Mouse (Mus musculus) Patski (cell line): ENCODE results near the gene Hsd17b1. TPM values are rescaled to one million over a fixed set of nuclear protein-coding genes. Genes with fewer than 3 reads are reported as not detected.

Source experiments
- ATAC-seq: fragments of 100-300 bp; one replicate; pipeline ENCODE4 v1.8.0; 2021
- CTCF ChIA-PET: fragments of 350-600 bp; sonication (Branson Sonifier 250); formaldehyde crosslinking; loops from one replicate; lab custom pipeline; 2022; ENCODE audit warnings: inconsistent platforms; lab: Charles Lee
- POLR2A ChIA-PET: fragments of 350-600 bp; sonication (Branson Sonifier 250); formaldehyde crosslinking; loops from one replicate; lab custom pipeline; 2022; ENCODE audit warnings: antibody characterized with exemption, inconsistent platforms; lab: Charles Lee
- DNase-seq: peaks from one replicate; pipeline ENCODE4 v3.0.0-alpha.2; 2011; ENCODE audit warnings: low read depth, low spot score
- H3K27me3 ChIP-seq: fragments of 371-371 bp; one replicate; pipeline ENCODE4 v1.5.1; 2021
- CTCF ChIP-seq: fragments of 100-300 bp; IDR thresholded peaks from one replicate; pipeline ENCODE4 v1.5.1; 2021
- in situ Hi-C: fragments of 300-500 bp; cut with MboI; formaldehyde crosslinking; loops from 3 replicates; pipeline ENCODE4 v1.11.1; 2018; ENCODE audit warnings: low pct_unique_long_range_greater_than_20kb, mixed read lengths
- polyA plus RNA-seq: library from polyadenylated mRNA; unstranded; gene quantifications from one replicate; pipeline ENCODE4 v1.2.3, GENCODE M21; 2021

Gene Hsd17b1
- polyA plus RNA-seq, 1 experiment from 2014 or later, result 0.83 TPM

DNA sequence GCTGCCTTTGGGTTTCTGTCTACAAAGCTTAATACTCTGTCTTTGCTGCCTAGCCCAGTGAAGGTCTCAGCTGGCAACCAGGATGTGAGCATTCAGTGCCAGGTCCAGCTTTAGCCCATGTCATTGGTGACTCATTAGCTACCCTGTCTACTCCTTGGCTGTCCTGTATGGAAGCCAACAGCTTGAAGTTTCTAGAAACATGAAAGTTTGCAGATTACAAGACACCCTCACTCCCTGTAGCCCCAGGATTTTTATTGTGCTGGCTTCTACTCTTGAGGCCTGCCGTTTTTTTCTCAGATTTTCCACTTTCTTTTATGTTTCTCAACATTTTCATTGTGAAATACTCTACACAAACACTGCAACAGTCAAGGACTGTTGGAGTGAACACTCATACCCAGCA is 11.7 kb downstream of the Hsd17b1 start:
- ChIA-PET POLR2A (no interaction called here), CTCF (interaction anchor here (1.1 to 1.3 kb wide), 2 partner anchors 15 to 87 kb away, joined by 3 read pairs; no protein-coding TSS in a partner anchor)
- in situ Hi-C loops, result no loop called here
- DNase-seq (no peak), ATAC-seq (no peak)
- H3K27me3 ChIP-seq, result no peaks in the 10 kb centered on the region
- TF ChIP-seq CTCF, result no peak

DNA sequence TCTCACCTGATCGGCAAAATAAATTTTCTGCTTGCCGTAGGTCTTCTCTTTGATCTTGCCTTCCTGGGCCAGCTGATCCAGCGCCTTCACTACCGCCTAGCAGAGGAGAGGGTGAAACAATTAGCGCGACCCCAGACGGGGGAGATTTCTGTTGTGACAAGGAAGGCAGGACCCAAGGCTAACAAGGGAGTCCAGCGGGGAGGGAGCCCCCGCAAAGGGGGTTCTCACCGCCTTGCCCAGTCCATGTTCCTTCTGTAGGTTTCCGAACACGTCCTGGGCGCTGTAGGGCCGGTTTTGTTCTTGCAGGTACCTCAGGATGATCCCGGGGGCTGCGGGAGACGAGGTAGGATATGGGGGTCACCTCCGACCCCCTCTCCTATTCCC is 16.7 kb downstream of the Hsd17b1 start:
- no peak for TF ChIP-seq CTCF
- POLR2A ChIA-PET, result interaction anchor here (0.9 to 1.8 kb wide), 6 partner anchors 9 to 82 kb away, joined by 3 to 10 read pairs (median 4); partner anchors contain the start of genes Cntnap1, Plekhh3, Retreg3 and Tubg1
- CTCF ChIA-PET, result interaction anchor here (1.2 to 2.6 kb wide), 9 partner anchors 8 to 86 kb away, joined by 3 to 21 read pairs (median 6); partner anchors contain the start of genes Ccr10, Mlx and Plekhh3
- ATAC-seq, result no peak
- in situ Hi-C loops, result no loop called here
- H3K27me3 ChIP-seq, result no peaks in the 10 kb centered on the region
- DNase-seq, result no peak

GRCm38 (mm10) chr11:101095314-101096024 is 17.3 kb downstream of the Hsd17b1 start, which contains the start of gene Psmc3ip:
Psmc3ip (minus strand) TSS chr11:101095436.
- POLR2A ChIA-PET, result interaction anchor here (0.6 to 1.8 kb wide), 9 partner anchors 9 to 344 kb away, joined by 3 to 10 read pairs (median 4); partner anchors contain the start of genes Cntnap1, Plekhh3, Retreg3 and Tubg1
- peak; percentile 89 for ATAC-seq
- CTCF ChIA-PET, result interaction anchor here (0.7 to 2.6 kb wide), 13 partner anchors 9 to 108 kb away, joined by 3 to 21 read pairs (median 4); partner anchors contain the start of genes Ccr10, Mlx, Plekhh3 and Retreg3
- TF ChIP-seq CTCF, result no peak
- in situ Hi-C loops, result no loop called here
- peak; percentile 58 for DNase-seq
- no peaks in the 10 kb centered on the region for H3K27me3 ChIP-seq

DNA sequence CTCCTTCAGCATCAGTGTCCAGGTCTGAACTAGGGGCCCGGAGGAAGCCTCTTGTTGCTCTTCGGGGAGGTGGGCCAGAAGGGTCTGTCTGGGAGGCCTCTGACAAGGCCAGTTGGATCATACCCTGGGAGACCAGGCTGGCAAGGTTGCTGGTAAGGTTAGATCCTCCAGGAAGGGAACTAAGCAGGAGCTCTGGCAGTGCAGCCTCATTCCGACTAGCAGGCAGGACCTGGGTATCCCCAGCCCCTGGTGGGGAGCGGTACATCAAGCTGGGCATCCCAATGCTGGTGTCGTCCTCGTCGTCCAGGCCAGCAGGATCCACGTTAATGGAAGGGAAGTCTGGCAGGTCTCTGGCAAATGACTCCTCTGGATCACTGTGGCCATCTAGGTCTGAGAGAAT is 20.0 kb downstream of the Hsd17b1 start:
- in situ Hi-C loops, result no loop called here
- no peaks in the 10 kb centered on the region for H3K27me3 ChIP-seq
- POLR2A ChIA-PET, result no interaction called here
- ATAC-seq (no peak), DNase-seq (no peak)
- CTCF ChIA-PET, result interaction anchor here (1.2 kb wide), 1 partner anchor 10 kb away, joined by 3 read pairs; no protein-coding TSS in a partner anchor
- no peak for TF ChIP-seq CTCF

DNA sequence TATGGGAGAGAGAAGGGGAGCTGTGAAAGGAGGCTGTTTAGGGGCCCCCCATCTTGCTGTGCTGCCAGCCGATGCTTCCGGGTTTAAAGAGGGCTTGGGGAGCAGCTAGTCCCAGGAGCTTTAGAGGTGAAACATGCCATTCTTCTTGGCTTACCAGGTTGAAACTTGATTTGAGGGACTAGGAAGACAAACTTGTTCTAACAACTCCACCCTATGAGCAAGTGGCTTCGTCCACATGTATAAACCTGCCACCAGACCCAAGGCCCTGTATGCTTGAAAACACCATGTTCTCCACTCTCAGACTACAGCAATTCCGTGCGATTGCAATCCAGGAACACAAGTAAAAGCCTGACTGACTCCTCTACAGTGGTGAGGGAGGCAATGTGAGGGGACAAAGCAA is 24.8 kb downstream of the Hsd17b1 start:
- CTCF ChIA-PET, result interaction anchor here (1.3 kb wide), 1 partner anchor 89 kb away, joined by 3 read pairs; no protein-coding TSS in a partner anchor
- ATAC-seq (no peak), DNase-seq (no peak)
- H3K27me3 ChIP-seq, result no peaks in the 10 kb centered on the region
- in situ Hi-C loops, result no loop called here
- POLR2A ChIA-PET, result no interaction called here
- no peak for TF ChIP-seq CTCF

GRCm38 (mm10) chr11:101109351-101109750 is 31.1 kb downstream of the Hsd17b1 start:
- in situ Hi-C loops, result no loop called here
- DNase-seq (no peak), ATAC-seq (no peak)
- TF ChIP-seq CTCF, result no peak
- no peaks in the 10 kb centered on the region for H3K27me3 ChIP-seq
- ChIA-PET POLR2A (interaction anchor here (1.0 kb wide), 1 partner anchor 14 kb away, joined by 3 read pairs; the partner anchor contains the start of gene Psmc3ip), CTCF (interaction anchor here (0.9 to 1.4 kb wide), 2 partner anchors 61 to 67 kb away, joined by 3 read pairs; partner anchors contain the start of gene Cntnap1)

- DNase-seq (no peak), ATAC-seq (no peak)
- ChIA-PET POLR2A (interaction anchor here (1.1 kb wide), 1 partner anchor 23 kb away, joined by 4 read pairs; no protein-coding TSS in a partner anchor), CTCF (interaction anchor here (0.6 kb wide), 1 partner anchor 316 kb away, joined by 3 read pairs; no protein-coding TSS in a partner anchor)
- in situ Hi-C loops, result no loop called here
- no peaks in the 10 kb centered on the region for H3K27me3 ChIP-seq
- no peak for TF ChIP-seq CTCF
Observed at GRCm38 (mm10) chr11:101110708-101111107, 32.5 kb downstream of the Hsd17b1 start.

GRCm38 (mm10) chr11:101111178-101111577 is 33.0 kb downstream of the Hsd17b1 start:
- CTCF ChIA-PET, result interaction anchor here (0.6 kb wide), 1 partner anchor 316 kb away, joined by 3 read pairs; no protein-coding TSS in a partner anchor
- in situ Hi-C loops, result no loop called here
- no peak for TF ChIP-seq CTCF

DNA sequence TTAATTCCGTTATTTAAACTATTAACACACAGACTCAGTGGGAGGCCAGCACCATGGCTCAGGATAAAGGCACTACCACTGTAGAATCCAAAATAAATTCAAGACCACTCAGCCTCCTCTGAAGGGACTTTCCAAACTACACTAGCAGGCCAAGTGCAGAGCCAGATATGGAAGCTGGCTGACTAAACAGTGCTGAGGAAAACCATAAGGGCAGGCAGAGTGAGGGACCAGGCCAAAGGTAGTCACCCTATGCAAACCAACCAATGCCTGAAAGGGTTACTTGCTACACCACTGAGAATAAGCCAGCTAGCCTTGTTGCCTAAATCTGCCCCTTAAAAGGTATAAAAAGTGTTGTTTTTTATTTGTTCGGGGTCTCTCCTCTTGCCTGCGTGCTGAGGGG is 34.0 kb downstream of the Hsd17b1 start:
- ChIA-PET POLR2A (no interaction called here), CTCF (no interaction called here)
- no peaks in the 10 kb centered on the region for H3K27me3 ChIP-seq
- TF ChIP-seq CTCF, result no peak
- in situ Hi-C loops, result no loop called here
- DNase-seq, result no peak
- ATAC-seq, result no peak

More at GRCm38 (mm10) chr11:101111178-101111577, 33.0 kb downstream of the Hsd17b1 start:
- POLR2A ChIA-PET, result interaction anchor here (1.1 kb wide), 1 partner anchor 23 kb away, joined by 4 read pairs; no protein-coding TSS in a partner anchor
- DNase-seq, result no peak
- no peaks in the 10 kb centered on the region for H3K27me3 ChIP-seq
- no peak for ATAC-seq

- ATAC-seq, result no peak
- POLR2A ChIA-PET, result interaction anchor here (1.2 kb wide), 1 partner anchor 11 kb away, joined by 3 read pairs; no protein-coding TSS in a partner anchor
- no peak for DNase-seq
- CTCF ChIA-PET, result no interaction called here
- in situ Hi-C loops, result no loop called here
- TF ChIP-seq CTCF, result no peak
- no peaks in the 10 kb centered on the region for H3K27me3 ChIP-seq
Observed at GRCm38 (mm10) chr11:101115564-101115963, 37.4 kb downstream of the Hsd17b1 start.
